Mouse (Mus musculus) liver, embryonic 14.5 days (tissue): ENCODE measurements around the gene Strn3. TPM values are rescaled to one million over a fixed set of nuclear protein-coding genes. Genes with fewer than 3 reads are reported as not detected.
A peak's percentile ranks its signal among the peaks of the same experiment; 100 is the strongest.
"Not testable (repeated sequence)": the region's sequence is repeated elsewhere in the genome, so short reads cannot be mapped to it uniquely, and the experiment has no call there.

Experiments
- ATAC-seq: fragments of 200-750 bp; cut with Nextera tagmentation; 2 replicates; pipeline ENCODE4 v1.8.0; 2017; ENCODE audit warnings: moderate number of reproducible peaks, mild to moderate bottlenecking, moderate library complexity; ENCODE audit not compliant: insufficient read depth
- DNase-seq, 3 experiments: peaks; one replicate each; pipeline ENCODE4 v3.0.0-alpha.2; 2012 to 2013; ENCODE audit warnings: low read depth in 3 of 3, low spot score in 3 of 3
- H3K27ac ChIP-seq: fragments of 300-500 bp; sonication (generic); 2 replicates; pipeline ENCODE4 v1.5.1; 2014; ENCODE audit warnings: moderate library complexity, mild to moderate bottlenecking, control low read depth, inconsistent platforms
- H3K27me3 ChIP-seq: fragments of 300-500 bp; sonication (generic); 2 replicates; pipeline ENCODE4 v1.6.1; 2014; ENCODE audit warnings: mild to moderate bottlenecking, low read length, moderate library complexity; ENCODE audit not compliant: control insufficient read depth, insufficient read depth
- H3K36me3 ChIP-seq: fragments of 300-500 bp; sonication (generic); replicated peaks from 2 replicates; pipeline ENCODE4 v1.6.1; 2014; ENCODE audit warnings: low read depth; ENCODE audit not compliant: control insufficient read depth, insufficient read depth
- H3K4me1 ChIP-seq, 2 experiments: fragments of 200-500 bp in 1 of 2; fragments of 300-500 bp in 1 of 2; sonication (generic) in 1 of 2; replicated peaks; 2 replicates each; pipeline ENCODE4 v1.6.1; 2012 to 2014; ENCODE audit warnings: antibody characterized with exemption in 1 of 2, inconsistent platforms in 1 of 2, low read length in 1 of 2; ENCODE audit not compliant: control insufficient read depth in 2 of 2, insufficient read depth in 2 of 2
- H3K4me2 ChIP-seq: fragments of 300-500 bp; sonication (generic); 2 replicates; pipeline ENCODE4 v1.6.1; 2014; ENCODE audit warnings: low read depth, mild to moderate bottlenecking, control low read depth, moderate library complexity
- H3K4me3 ChIP-seq, 2 experiments: fragments of 200-500 bp in 1 of 2; fragments of 300-500 bp in 1 of 2; sonication (generic) in 1 of 2; 2 replicates each; pipeline ENCODE4 v1.5.1; 2012 to 2014; ENCODE audit warnings: low read depth in 2 of 2, low read length in 2 of 2, mild to moderate bottlenecking in 2 of 2, control low read depth in 1 of 2, inconsistent platforms in 1 of 2, moderate library complexity in 1 of 2; ENCODE audit not compliant: insufficient read depth in 1 of 2
- H3K9ac ChIP-seq: fragments of 300-500 bp; sonication (generic); replicated peaks from 2 replicates; pipeline ENCODE4 v1.6.1; 2014; ENCODE audit warnings: mild to moderate bottlenecking, control low read depth, moderate library complexity
- H3K9me3 ChIP-seq: fragments of 300-500 bp; sonication (generic); 2 replicates; pipeline ENCODE4 v1.6.1; 2016; ENCODE audit warnings: low read length, mixed read lengths; ENCODE audit not compliant: control insufficient read depth
- CTCF ChIP-seq: IDR thresholded peaks from 2 replicates; pipeline ENCODE4 v1.5.1; 2016; ENCODE audit warnings: antibody characterized with exemption, low read depth, control low read depth
- EP300 ChIP-seq: IDR thresholded peaks from 2 replicates; pipeline ENCODE4 v1.6.1; 2016; ENCODE audit warnings: antibody characterized with exemption, low read depth
- WGBS: fragments of 180-500 bp; shearing (Covaris S2); extraction: QIAGEN DNeasy Blood & Tissue Kit; methylation state at CpG from one replicate; pipeline ENCODE4 v1.1.7; 2014; ENCODE audit not compliant: insufficient replicate concordance; 5-methylcytosine and 5-hydroxymethylcytosine counted together
- polyA plus RNA-seq, 2 experiments: library from polyadenylated mRNA; depleted of rRNA in 1 of 2; stranded (reverse) in 1 of 2; unstranded in 1 of 2; fragments of >200 nt; fragmentation: Nextera tagmentation in 1 of 2; extraction: Ambion mirVana in 1 of 2; gene quantifications; 2 replicates each; pipeline versions ENCODE4 v1.2.1 to v1.2.3; 2012 to 2014

The Strn3 gene
- polyA plus RNA-seq, 2 experiments: 14.2 to 14.9 TPM

DNA sequence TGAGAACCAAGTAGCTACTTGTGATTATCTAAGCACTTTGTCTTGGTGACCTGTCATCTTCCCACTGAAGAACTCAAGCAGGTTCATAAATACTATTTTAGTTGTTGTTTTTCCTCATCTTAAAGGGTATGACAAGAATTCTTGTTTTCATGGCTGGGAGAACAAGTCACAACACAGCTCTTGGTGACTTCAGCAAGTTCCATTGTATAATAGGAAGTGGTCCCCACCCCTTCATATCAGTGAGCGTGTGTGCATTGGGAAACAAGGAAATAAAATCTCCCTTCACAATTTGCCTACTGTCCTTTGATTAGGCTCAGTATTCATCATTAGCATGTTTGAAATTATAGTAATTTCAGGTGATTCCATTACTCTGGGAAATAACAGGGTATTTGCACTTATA is 3.3 kb upstream of the Strn3 start:
- Histone ChIP-seq H3K27me3 (no peaks in the 10 kb centered on the region), H3K36me3 (no peaks in the 10 kb centered on the region), H3K4me1 (peaks cover 22 to 31% of the 10 kb centered on the region in 2 experiments), H3K9ac (no peak overlapping the region), H3K4me2 (no peak overlapping the region), H3K27ac (no peak overlapping the region), H3K4me3 (no peak overlapping the region), H3K9me3 (no peaks in the 10 kb centered on the region)
- DNase-seq (no peak), ATAC-seq (no peak)
- 38% methylated on average over 1 of the region's 1 CpGs for WGBS
- TF ChIP-seq CTCF: no peak
- no peak for TF ChIP-seq EP300

- H3K9me3 ChIP-seq: no peaks in the 10 kb centered on the region
- no peaks in the 10 kb centered on the region for H3K36me3 ChIP-seq
- H3K4me2 ChIP-seq: no peak overlapping the region
- H3K4me3 ChIP-seq: no peak overlapping the region
- no peaks in the 10 kb centered on the region for H3K27me3 ChIP-seq
- peak overlapping the region; percentile 58 for H3K27ac ChIP-seq
- peaks cover 21 to 26% of the 10 kb centered on the region in 2 experiments for H3K4me1 ChIP-seq
- 0 out of 2 replicates have a peak overlapping the region, but pooled peaks have one; percentile 7 for H3K9ac ChIP-seq
- TF ChIP-seq EP300 (no peak), CTCF (no peak)
- no peak for ATAC-seq
- DNase-seq: no peak
Measured at GRCm38 (mm10) chr12:51694096-51694495, 2.4 kb upstream of the Strn3 start.

- WGBS: 51% methylated on average over 3 of the region's 3 CpGs
- Histone ChIP-seq H3K4me3 (no peak overlapping the region), H3K4me1 (peaks cover 16 to 23% of the 10 kb centered on the region in 2 experiments), H3K4me2 (no peak overlapping the region), H3K36me3 (no peaks in the 10 kb centered on the region), H3K27ac (peak overlapping the region; percentile 58), H3K27me3 (no peaks in the 10 kb centered on the region), H3K9ac (no peak overlapping the region), H3K9me3 (no peaks in the 10 kb centered on the region)
- ATAC-seq (no peak), DNase-seq (no peak)
- no peak for TF ChIP-seq EP300
- no peak for TF ChIP-seq CTCF
Measured at GRCm38 (mm10) chr12:51693419-51693818, 1.7 kb upstream of the Strn3 start.

GRCm38 (mm10) chr12:51692870-51693269 is 1.2 kb upstream of the Strn3 start:
- 0 out of 2 replicates have a peak overlapping the region, but pooled peaks have one; percentile 11 for H3K9ac ChIP-seq
- not testable (repeated sequence) for ATAC-seq

GRCm38 (mm10) chr12:51690893-51691844 is 528 bp downstream of the Strn3 start, which contains the start of gene Ap4s1:
TSS of gene Ap4s1 (plus strand) at chr12:51691033.
- Histone ChIP-seq H3K4me3 (peak within 1 kb of the TSS; percentile 99 to 100), H3K9ac (peak within 1 kb of the TSS; percentile 100), H3K27ac (peak within 1 kb of the TSS; percentile 96), H3K36me3 (no peaks in the 10 kb centered on the region), H3K4me2 (peak within 1 kb of the TSS; percentile 84), H3K4me1 (peaks cover 16 to 27% of the 10 kb centered on the region in 2 experiments), H3K27me3 (no peaks in the 10 kb centered on the region), H3K9me3 (no peaks in the 10 kb centered on the region)
- TF ChIP-seq CTCF (no peak), EP300 (no peak)
- under 1% methylated on average over 105 of the region's 108 CpGs for WGBS
- ATAC-seq: peak; percentile 68
- peak; percentile 46 to 59 (median 47) for DNase-seq

More at GRCm38 (mm10) chr12:51692870-51693269, 1.2 kb upstream of the Strn3 start:
- H3K4me1 ChIP-seq: peaks cover 16 to 23% of the 10 kb centered on the region in 2 experiments
- H3K27me3 ChIP-seq, H3K36me3 ChIP-seq, DNase-seq, H3K9me3 ChIP-seq: not testable (repeated sequence)
- H3K4me3 ChIP-seq: peak overlapping the region; percentile 1 to 99; a peak in 2 of 4 replicates
- WGBS: 57% methylated on average over 10 of the region's 10 CpGs
- H3K4me2 ChIP-seq: peak overlapping the region; percentile 76
- peak overlapping the region; percentile 19 for H3K27ac ChIP-seq
